Mouse (Mus musculus) forebrain, embryonic 14.5 days (tissue): ENCODE data around the gene Mapk1. TPM values are rescaled to one million over a fixed set of nuclear protein-coding genes. Genes with fewer than 3 reads are reported as not detected.

Source experiments
- ATAC-seq: fragments of 200-750 bp; cut with Nextera tagmentation; 2 replicates; pipeline ENCODE4 v1.8.0; 2017; ENCODE audit warnings: mild to moderate bottlenecking, moderate library complexity
- DNase-seq: peaks from one replicate; pipeline ENCODE4 v3.0.0-alpha.2; 2015; ENCODE audit warnings: low spot score
- H3K27ac ChIP-seq: fragments of 300-500 bp; sonication (generic); 2 replicates; pipeline ENCODE4 v1.5.1; 2014; ENCODE audit warnings: low read depth, mild to moderate bottlenecking, control low read depth, low read length, moderate library complexity
- H3K27me3 ChIP-seq: fragments of 300-500 bp; sonication (generic); replicated peaks from 2 replicates; pipeline ENCODE4 v1.6.1; 2014; ENCODE audit warnings: low read length, control low read depth, mixed read lengths; ENCODE audit not compliant: control insufficient read depth, insufficient read depth
- H3K36me3 ChIP-seq: fragments of 300-500 bp; sonication (generic); 2 replicates; pipeline ENCODE4 v1.6.1; 2014; ENCODE audit warnings: low read length, control low read depth; ENCODE audit not compliant: control insufficient read depth, insufficient read depth
- H3K4me1 ChIP-seq: fragments of 300-500 bp; sonication (generic); 2 replicates; pipeline ENCODE4 v1.6.1; 2014; ENCODE audit warnings: antibody characterized with exemption, low read length, control low read depth; ENCODE audit not compliant: control insufficient read depth, insufficient read depth
- H3K4me2 ChIP-seq: fragments of 300-500 bp; sonication (generic); 2 replicates; pipeline ENCODE4 v1.6.1; 2014; ENCODE audit warnings: mild to moderate bottlenecking, control low read depth, low read length
- H3K4me3 ChIP-seq: fragments of 300-500 bp; sonication (generic); 2 replicates; pipeline ENCODE4 v1.5.1; 2014; ENCODE audit warnings: low read depth, low read length, control low read depth
- H3K9ac ChIP-seq: fragments of 300-500 bp; sonication (generic); 2 replicates; pipeline ENCODE4 v1.6.1; 2014; ENCODE audit warnings: mild to moderate bottlenecking, low read length, control low read depth, moderate library complexity
- H3K9me3 ChIP-seq: fragments of 300-500 bp; sonication (generic); replicated peaks from 2 replicates; pipeline ENCODE4 v1.6.1; 2016; ENCODE audit warnings: low read length, control low read depth, mixed read lengths; ENCODE audit not compliant: control insufficient read depth
- WGBS: fragments of 180-500 bp; shearing (Covaris S2); extraction: QIAGEN DNeasy Blood & Tissue Kit; methylation state at CpG from one replicate; pipeline ENCODE4 v1.1.7; 2014; 5-methylcytosine and 5-hydroxymethylcytosine counted together
- polyA plus RNA-seq: library from polyadenylated mRNA; unstranded; fragments of >200 nt; fragmentation: Nextera tagmentation; extraction: Ambion mirVana; gene quantifications from 2 replicates; pipeline ENCODE4 v1.2.1, GENCODE M21; 2014

Gene Mapk1
- polyA plus RNA-seq, 1 experiment from 2014 or later = 217 TPM

- no peaks in the 10 kb centered on the region for H3K4me1 ChIP-seq
- ATAC-seq (peak; percentile 69; the same call in 1 of the 2 replicates), DNase-seq (peak; percentile 55)
- no peak overlapping the region for H3K9ac ChIP-seq
- no peaks in the 10 kb centered on the region for H3K9me3 ChIP-seq
- H3K27me3 ChIP-seq = no peaks in the 10 kb centered on the region
- 80% methylated on average over 4 of the region's 4 CpGs for WGBS
- no peak overlapping the region for H3K4me3 ChIP-seq
- H3K27ac ChIP-seq = no peak overlapping the region
- H3K4me2 ChIP-seq = no peak overlapping the region
- H3K36me3 ChIP-seq = peaks cover 49% of the 10 kb centered on the region
These were observed 47.0 kb downstream of the Mapk1 start for GRCm38 (mm10) chr16:17029971-17030695.

GRCm38 (mm10) chr16:17033754-17034153 lies 50.6 kb downstream of the Mapk1 start:
- ATAC-seq (no peak), DNase-seq (no peak)
- Histone ChIP-seq H3K27me3 (no peaks in the 10 kb centered on the region), H3K9me3 (no peaks in the 10 kb centered on the region), H3K4me3 (no peak overlapping the region), H3K27ac (no peak overlapping the region), H3K4me1 (no peaks in the 10 kb centered on the region), H3K4me2 (no peak overlapping the region), H3K36me3 (peaks cover 64% of the 10 kb centered on the region), H3K9ac (no peak overlapping the region)
- WGBS = 98% methylated on average over 2 of the region's 2 CpGs

DNA sequence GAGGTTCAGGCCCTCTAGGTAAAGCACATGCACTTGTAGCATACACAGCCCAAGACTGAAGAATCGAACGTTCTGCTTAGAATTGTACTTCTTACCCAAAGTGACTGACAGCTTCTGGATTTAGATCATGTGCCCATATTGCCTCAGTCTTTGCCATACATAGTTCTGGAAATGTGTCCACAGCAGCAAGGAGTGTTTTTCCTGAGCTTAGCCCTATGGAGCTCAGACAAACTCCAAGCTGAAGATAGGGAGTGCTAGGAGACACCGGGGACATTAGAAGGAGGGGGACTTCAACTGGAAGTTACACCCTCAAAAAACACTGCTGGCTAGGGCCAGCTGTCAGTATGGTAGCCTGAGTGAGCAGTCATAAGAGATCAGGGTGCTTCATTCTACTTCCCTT lies 57.5 kb downstream of the Mapk1 start:
- WGBS = 93% methylated on average over 3 of the region's 3 CpGs
- H3K36me3 ChIP-seq = peaks cover 80% of the 10 kb centered on the region

DNA sequence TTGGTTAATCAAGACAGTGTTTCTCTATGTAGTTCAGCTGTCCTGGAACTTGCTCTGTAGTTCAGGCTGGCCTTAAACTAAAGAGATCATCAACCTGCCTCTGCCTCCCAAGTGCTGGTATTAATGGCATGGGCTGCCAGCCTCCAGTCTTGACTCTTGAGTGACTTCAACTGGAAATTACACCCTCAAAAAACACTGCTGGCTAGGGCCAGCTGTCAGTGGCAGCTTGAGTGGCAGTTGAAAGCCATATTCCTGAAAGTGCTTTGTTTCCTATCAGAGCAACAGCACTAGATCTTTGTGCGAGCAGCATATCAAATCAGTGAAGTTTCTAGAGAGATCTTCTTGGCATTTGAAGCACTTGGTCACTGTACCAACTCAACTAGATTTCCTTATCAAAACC lies 58.2 kb downstream of the Mapk1 start:
- peaks cover 80% of the 10 kb centered on the region for H3K36me3 ChIP-seq
- no peak for ATAC-seq

More for the DNA sequence above, 57.5 kb downstream of the Mapk1 start:
- H3K27me3 ChIP-seq = no peaks in the 10 kb centered on the region
- DNase-seq (no peak), ATAC-seq (no peak)
- H3K4me3 ChIP-seq = no peak overlapping the region
- no peak overlapping the region for H3K4me2 ChIP-seq
- H3K9me3 ChIP-seq = no peaks in the 10 kb centered on the region
- no peak overlapping the region for H3K9ac ChIP-seq
- H3K4me1 ChIP-seq = no peaks in the 10 kb centered on the region
- H3K27ac ChIP-seq = no peak overlapping the region

GRCm38 (mm10) chr16:17044320-17044719 lies 61.1 kb downstream of the Mapk1 start:
- no peak overlapping the region for H3K4me2 ChIP-seq
- peaks cover 71% of the 10 kb centered on the region for H3K36me3 ChIP-seq
- ATAC-seq (no peak), DNase-seq (no peak)
- H3K27me3 ChIP-seq = no peaks in the 10 kb centered on the region
- H3K4me1 ChIP-seq = no peaks in the 10 kb centered on the region
- H3K9ac ChIP-seq = no peak overlapping the region
- no peak overlapping the region for H3K27ac ChIP-seq
- no peaks in the 10 kb centered on the region for H3K9me3 ChIP-seq
- WGBS = 87% methylated on average over 3 of the region's 3 CpGs
- no peak overlapping the region for H3K4me3 ChIP-seq

More for the DNA sequence above, 58.2 kb downstream of the Mapk1 start:
- WGBS = 85% methylated on average over 1 of the region's 1 CpGs
- Histone ChIP-seq H3K9ac (no peak overlapping the region), H3K27ac (no peak overlapping the region), H3K27me3 (no peaks in the 10 kb centered on the region), H3K9me3 (no peaks in the 10 kb centered on the region), H3K4me1 (no peaks in the 10 kb centered on the region), H3K4me2 (no peak overlapping the region), H3K4me3 (no peak overlapping the region)
- no peak for DNase-seq

DNA sequence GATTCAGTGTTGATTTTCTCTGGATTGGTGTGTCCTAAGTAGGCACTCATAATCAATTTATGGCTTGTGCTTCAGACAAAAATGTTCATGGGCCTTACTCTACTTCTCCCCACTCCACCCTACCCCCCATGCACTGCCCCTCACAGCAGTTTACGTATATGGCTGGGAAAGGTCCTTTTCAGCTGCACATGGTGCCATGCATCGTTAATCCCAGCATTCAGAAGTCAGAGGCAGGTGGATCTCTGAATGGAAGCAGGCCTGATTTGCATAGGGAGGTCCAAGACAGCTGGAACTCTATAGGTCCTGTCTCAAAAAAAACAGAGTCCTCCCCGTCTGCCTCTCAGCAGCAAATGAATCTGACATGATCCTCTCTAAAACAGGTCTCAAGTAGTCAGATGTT lies 62.1 kb downstream of the Mapk1 start:
- peaks cover 65% of the 10 kb centered on the region for H3K36me3 ChIP-seq
- H3K4me2 ChIP-seq = no peak overlapping the region
- no peak overlapping the region for H3K9ac ChIP-seq
- no peaks in the 10 kb centered on the region for H3K9me3 ChIP-seq
- no peak overlapping the region for H3K4me3 ChIP-seq
- DNase-seq (no peak), ATAC-seq (no peak)
- 19% methylated on average over 3 of the region's 3 CpGs for WGBS
- no peaks in the 10 kb centered on the region for H3K4me1 ChIP-seq
- no peaks in the 10 kb centered on the region for H3K27me3 ChIP-seq
- H3K27ac ChIP-seq = no peak overlapping the region

DNA sequence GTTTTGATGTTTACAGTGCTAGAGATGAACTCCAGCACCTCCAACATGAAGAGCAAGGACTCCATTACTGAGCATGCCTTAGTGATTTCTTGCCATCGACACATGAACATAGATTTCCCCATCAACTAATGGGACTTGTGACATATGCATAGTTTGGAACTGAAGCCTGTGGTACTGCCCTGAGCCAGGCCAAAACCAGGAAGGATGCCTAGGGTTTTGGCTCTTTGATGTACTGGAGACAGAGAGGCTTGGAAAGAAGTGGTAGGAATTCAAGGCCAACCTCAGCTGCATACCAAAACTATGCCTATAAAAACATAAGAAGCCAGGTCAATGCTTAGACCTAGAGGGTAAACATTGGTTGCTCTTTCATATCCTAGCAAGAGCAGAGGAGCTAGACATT lies 66.7 kb downstream of the Mapk1 start:
- WGBS = 96% methylated on average over 1 of the region's 1 CpGs
- Histone ChIP-seq H3K27me3 (no peaks in the 10 kb centered on the region), H3K4me1 (no peaks in the 10 kb centered on the region), H3K9me3 (no peaks in the 10 kb centered on the region), H3K9ac (no peak overlapping the region), H3K36me3 (peaks cover 29% of the 10 kb centered on the region), H3K4me3 (no peak overlapping the region), H3K27ac (no peak overlapping the region), H3K4me2 (no peak overlapping the region)
- ATAC-seq (no peak), DNase-seq (no peak)

- peaks cover 17% of the 10 kb centered on the region for H3K36me3 ChIP-seq
- H3K9me3 ChIP-seq = no peaks in the 10 kb centered on the region
- H3K4me3 ChIP-seq = no peak overlapping the region
- H3K4me2 ChIP-seq = no peak overlapping the region
- 78% methylated on average over 7 of the region's 7 CpGs for WGBS
- DNase-seq (no peak), ATAC-seq (no peak)
- no peak overlapping the region for H3K9ac ChIP-seq
- H3K27me3 ChIP-seq = no peaks in the 10 kb centered on the region
- H3K4me1 ChIP-seq = peaks cover 7% of the 10 kb centered on the region; the same call in 1 of the 2 replicates
- no peak overlapping the region for H3K27ac ChIP-seq
These were observed 68.9 kb downstream of the Mapk1 start for GRCm38 (mm10) chr16:17052087-17052486.

- peaks cover 7% of the 10 kb centered on the region; the same call in 1 of the 2 replicates for H3K4me1 ChIP-seq
- H3K9ac ChIP-seq = no peak overlapping the region
- DNase-seq (peak; percentile 64), ATAC-seq (no peak; the same call in 1 of the 2 replicates)
- H3K9me3 ChIP-seq = no peaks in the 10 kb centered on the region
- H3K4me3 ChIP-seq = no peak overlapping the region
- H3K36me3 ChIP-seq = peaks cover 3% of the 10 kb centered on the region; the same call in 1 of the 2 replicates
- H3K27me3 ChIP-seq = no peaks in the 10 kb centered on the region
- 47% methylated on average over 3 of the region's 3 CpGs for WGBS
- no peak overlapping the region for H3K27ac ChIP-seq
- no peak overlapping the region for H3K4me2 ChIP-seq
These were observed 70.7 kb downstream of the Mapk1 start for GRCm38 (mm10) chr16:17053903-17054302.
